Mouse (Mus musculus) embryonic fibroblast, embryonic 13.5 days (primary cell): ENCODE measurements around the gene Khdc3. TPM values are rescaled to one million over a fixed set of nuclear protein-coding genes. Genes with fewer than 3 reads are reported as not detected.

Experiments
- H3K27ac ChIP-seq: 2 replicates; pipeline ENCODE4 v1.5.1; 2012; ENCODE audit warnings: low read length, control low read depth, inconsistent platforms; ENCODE audit not compliant: insufficient read depth
- H3K4me1 ChIP-seq: 2 replicates; pipeline ENCODE4 v1.6.1; 2011; ENCODE audit warnings: low read length; ENCODE audit not compliant: control insufficient read depth, insufficient read depth
- H3K4me3 ChIP-seq: 2 replicates; pipeline ENCODE4 v1.5.1; 2011; ENCODE audit warnings: mild to moderate bottlenecking, control low read depth, low read length; ENCODE audit not compliant: insufficient read depth
- CTCF ChIP-seq: IDR thresholded peaks from 2 replicates; pipeline ENCODE4 v1.5.1; 2011; ENCODE audit warnings: mild to moderate bottlenecking, control low read depth, low read length, moderate library complexity, borderline replicate concordance; ENCODE audit not compliant: insufficient read depth
- POLR2A ChIP-seq: IDR thresholded peaks from 2 replicates; pipeline ENCODE4 v1.6.1; 2011; ENCODE audit warnings: low read depth, mild to moderate bottlenecking, control low read depth, low read length, moderate library complexity
- polyA plus RNA-seq: library from polyadenylated mRNA; stranded (reverse); fragments of >200 nt; gene quantifications from 2 replicates; pipeline ENCODE4 v1.2.4, GENCODE M21; 2011; ENCODE audit warnings: low read depth; ENCODE audit not compliant: missing spikeins, insufficient read length

Khdc3 gene
- polyA plus RNA-seq, 1 experiment: not detected

- Histone ChIP-seq H3K4me1 (no peaks in the 10 kb centered on the region), H3K4me3 (no peak overlapping the region), H3K27ac (no peak overlapping the region)
- TF ChIP-seq CTCF (no peak), POLR2A (no peak)
These were observed 23.5 kb downstream of the Khdc3 start for GRCm38 (mm10) chr9:73125043-73125570.

GRCm38 (mm10) chr9:73127457-73127856, 25.8 kb downstream of the Khdc3 start:
- peaks cover 5% of the 10 kb centered on the region; the same call in 1 of the 2 replicates for H3K4me1 ChIP-seq
- no peak overlapping the region for H3K27ac ChIP-seq
- H3K4me3 ChIP-seq: no peak overlapping the region
- no peak for TF ChIP-seq CTCF
- TF ChIP-seq POLR2A: no peak

GRCm38 (mm10) chr9:73129875-73130274, 28.2 kb downstream of the Khdc3 start:
- no peak for TF ChIP-seq POLR2A
- TF ChIP-seq CTCF: no peak
- no peak overlapping the region for H3K27ac ChIP-seq
- peaks cover 5% of the 10 kb centered on the region; the same call in 1 of the 2 replicates for H3K4me1 ChIP-seq
- no peak overlapping the region for H3K4me3 ChIP-seq

GRCm38 (mm10) chr9:73130529-73130928, 28.9 kb downstream of the Khdc3 start:
- Histone ChIP-seq H3K27ac (no peak overlapping the region), H3K4me1 (peaks cover 5% of the 10 kb centered on the region; the same call in 1 of the 2 replicates), H3K4me3 (no peak overlapping the region)
- no peak for TF ChIP-seq POLR2A
- TF ChIP-seq CTCF: no peak

- no peak overlapping the region for H3K4me3 ChIP-seq
- no peak for TF ChIP-seq CTCF
- no peak for TF ChIP-seq POLR2A
- H3K27ac ChIP-seq: no peak overlapping the region
- no peaks in the 10 kb centered on the region for H3K4me1 ChIP-seq
These were observed 35.8 kb downstream of the Khdc3 start for GRCm38 (mm10) chr9:73137341-73137886.

Other genes starting within 250 kb of the Khdc3 start
- gene Pygo1, start 176.2 kb upstream of the Khdc3 start, polyA plus RNA-seq: 5.0 and 8.0 TPM in 2 replicates
- 0.86 and 0.95 TPM in 2 replicates for gene Dyx1c1, start 143.1 kb upstream of the Khdc3 start, polyA plus RNA-seq
- 0.30 TPM in 1 of 2 replicates, not detected in the other for gene Gm44503, start 143.0 kb upstream of the Khdc3 start, polyA plus RNA-seq
- gene Ccpg1os, start 116.5 kb upstream of the Khdc3 start, polyA plus RNA-seq: 5.5 and 6.5 TPM in 2 replicates
- 28.1 and 30.7 TPM in 2 replicates for gene Ccpg1, start 116.4 kb upstream of the Khdc3 start, polyA plus RNA-seq
- 15.9 and 17.5 TPM in 2 replicates for gene Pigb, start 61.5 kb upstream of the Khdc3 start, polyA plus RNA-seq
- gene Rab27a, start 57.0 kb upstream of the Khdc3 start, polyA plus RNA-seq: 2.5 and 5.1 TPM in 2 replicates
- gene Gm20509, start 634 bp downstream of the Khdc3 start, polyA plus RNA-seq: not detected in 2 replicates
- 49.7 and 60.8 TPM in 2 replicates for gene Rsl24d1, start 11.6 kb downstream of the Khdc3 start, polyA plus RNA-seq